15 mouse cellular contexts compared by ENCODE assay signal in the genomic region with DNA sequence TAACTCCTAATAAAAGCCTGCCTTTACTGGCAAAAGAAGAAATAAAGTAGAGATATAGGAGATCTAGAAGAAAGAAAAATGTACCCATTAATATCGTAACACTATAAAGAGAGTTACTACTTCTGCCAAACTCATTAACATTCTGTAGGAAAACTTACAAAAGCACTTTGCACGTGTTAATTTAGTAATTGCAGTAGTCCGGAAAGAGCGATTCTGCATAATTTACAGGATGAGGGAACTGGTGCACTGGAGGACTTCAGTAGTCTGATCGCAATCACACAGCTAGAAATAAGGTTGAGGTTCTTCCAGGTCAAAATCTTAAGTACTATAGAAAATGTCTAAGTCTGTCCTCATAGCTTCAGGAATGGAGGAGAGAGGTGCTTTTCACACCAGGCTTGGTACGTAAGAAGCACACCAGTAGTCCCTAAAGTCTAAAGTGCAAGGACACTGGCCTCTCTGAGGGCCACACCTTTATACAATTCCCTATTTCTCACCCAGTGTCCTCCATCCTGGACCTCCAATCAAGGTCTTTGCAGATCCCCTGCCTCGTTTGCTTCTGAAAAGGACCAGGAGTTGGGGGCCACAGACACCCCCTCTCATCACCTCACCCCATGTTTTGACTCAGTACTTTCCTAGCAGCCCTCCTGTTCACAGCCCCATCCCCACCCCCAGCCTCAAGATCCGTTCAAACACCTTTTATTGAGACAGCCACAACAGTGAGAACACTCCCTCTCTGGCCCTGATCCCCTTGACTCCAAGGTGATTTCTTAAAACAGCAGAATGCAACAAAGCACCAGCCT.
DNase-seq lines count a peak whose midpoint lies in the region; ATAC-seq lines count a peak whose summit lies in the region.
"Had no signal": no experiment of that assay in that cellular context is flagged by ENCODE, and none has a peak within 500 bp of the region (broad histone marks: within the 10 kb centered on the region; RNA-seq: fewer than 3 reads in every experiment).

No protein-coding gene starts in this region.

- WGBS in hindbrain, embryonic 15.5 days, result 51% methylated on average over 8 of the region's 8 CpGs
- WGBS in hindbrain, embryonic 10.5 days, result 65% methylated on average over 8 of the region's 8 CpGs
- WGBS in embryonic facial prominence, embryonic 14.5 days, result 58% methylated on average over 8 of the region's 8 CpGs
- WGBS in forebrain, embryonic 15.5 days, result 18% methylated on average over 8 of the region's 8 CpGs
- WGBS in midbrain, embryonic 13.5 days, result 60% methylated on average over 8 of the region's 8 CpGs

- ATAC-seq in hindbrain, embryonic 15.5 days (ENCODE audit: low FRiP score, low read depth), result peak; percentile 40; the same call in 1 of the 2 replicates
- ATAC-seq in embryonic facial prominence, embryonic 14.5 days (ENCODE audit: low read depth), result no peak; the same call in 1 of the 2 replicates
- peak; percentile 61 for ATAC-seq in forebrain, embryonic 15.5 days (replicated peaks)
- ATAC-seq in midbrain, embryonic 13.5 days, result peak; percentile 65; the same call in 1 of the 2 replicates

- H3K4me2 ChIP-seq in hindbrain, embryonic 15.5 days, result peak overlapping the region; percentile 39
- peak overlapping the region; percentile 31 for H3K4me2 ChIP-seq in embryonic facial prominence, embryonic 14.5 days (ENCODE audit: low read depth, low read length)
- peak overlapping the region; percentile 20; the same call in 1 of the 2 replicates for H3K4me2 ChIP-seq in forebrain, embryonic 15.5 days (replicated peaks)
- peak overlapping the region; percentile 28 for H3K4me2 ChIP-seq in midbrain, embryonic 13.5 days (replicated peaks)
- H3K4me2 ChIP-seq: liver, embryonic 11.5 days had no signal

- H3K9me3 ChIP-seq in hindbrain, embryonic 15.5 days, result no peaks in the 10 kb centered on the region
- no peaks in the 10 kb centered on the region for H3K9me3 ChIP-seq in hindbrain, embryonic 10.5 days
- H3K9me3 ChIP-seq in embryonic facial prominence, embryonic 14.5 days (ENCODE audit: control insufficient read depth, low read length), result no peaks in the 10 kb centered on the region
- H3K9me3 ChIP-seq in forebrain, embryonic 15.5 days, result no peaks in the 10 kb centered on the region
- H3K9me3 ChIP-seq in midbrain, embryonic 13.5 days, result no peaks in the 10 kb centered on the region
- H3K9me3 ChIP-seq: megakaryocyte, embryonic 14.5 days; neural tube, embryonic 13.5 days had no signal

- H3K4me3 ChIP-seq in hindbrain, embryonic 15.5 days, result no peak overlapping the region
- H3K4me3 ChIP-seq in hindbrain, embryonic 10.5 days, result no peak overlapping the region
- no peak overlapping the region for H3K4me3 ChIP-seq in embryonic facial prominence, embryonic 14.5 days (ENCODE audit: low read depth, low read length)
- no peak overlapping the region for H3K4me3 ChIP-seq in forebrain, embryonic 15.5 days
- H3K4me3 ChIP-seq in midbrain, embryonic 13.5 days (replicated peaks), result no peak overlapping the region
- H3K4me3 ChIP-seq: megakaryocyte, embryonic 14.5 days; neural tube, embryonic 13.5 days had no signal

- no peaks in the 10 kb centered on the region for H3K27me3 ChIP-seq in hindbrain, embryonic 15.5 days
- no peaks in the 10 kb centered on the region for H3K27me3 ChIP-seq in hindbrain, embryonic 10.5 days (ENCODE audit: insufficient read depth, poor library complexity, severe bottlenecking)
- no peaks in the 10 kb centered on the region for H3K27me3 ChIP-seq in embryonic facial prominence, embryonic 14.5 days (replicated peaks; ENCODE audit: control insufficient read depth, insufficient read depth, low read length)
- 0 out of 2 replicates have a peak, but pooled peaks cover 3% of the 10 kb centered on the region for H3K27me3 ChIP-seq in forebrain, embryonic 15.5 days
- H3K27me3 ChIP-seq in midbrain, embryonic 13.5 days, result no peaks in the 10 kb centered on the region
- H3K27me3 ChIP-seq: megakaryocyte, embryonic 14.5 days; neural tube, embryonic 13.5 days had no signal

- peaks cover 15% of the 10 kb centered on the region for H3K4me1 ChIP-seq in hindbrain, embryonic 15.5 days (replicated peaks)
- peaks cover 6% of the 10 kb centered on the region for H3K4me1 ChIP-seq in hindbrain, embryonic 10.5 days (replicated peaks)
- H3K4me1 ChIP-seq in embryonic facial prominence, embryonic 14.5 days (ENCODE audit: control insufficient read depth, insufficient read depth, low read length), result 0 out of 2 replicates have a peak, but pooled peaks cover 8% of the 10 kb centered on the region
- H3K4me1 ChIP-seq in forebrain, embryonic 15.5 days, result peaks cover 17% of the 10 kb centered on the region
- H3K4me1 ChIP-seq in midbrain, embryonic 13.5 days (replicated peaks), result peaks cover 15% of the 10 kb centered on the region
- H3K4me1 ChIP-seq: megakaryocyte, embryonic 14.5 days had no signal

- no peaks in the 10 kb centered on the region for H3K36me3 ChIP-seq in hindbrain, embryonic 15.5 days
- no peaks in the 10 kb centered on the region for H3K36me3 ChIP-seq in hindbrain, embryonic 10.5 days
- H3K36me3 ChIP-seq in embryonic facial prominence, embryonic 14.5 days (ENCODE audit: control insufficient read depth, insufficient read depth, low read length), result no peaks in the 10 kb centered on the region
- H3K36me3 ChIP-seq in forebrain, embryonic 15.5 days, result no peaks in the 10 kb centered on the region
- no peaks in the 10 kb centered on the region for H3K36me3 ChIP-seq in midbrain, embryonic 13.5 days
- H3K36me3 ChIP-seq: neural tube, embryonic 13.5 days had no signal

- H3K27ac ChIP-seq in hindbrain, embryonic 15.5 days (replicated peaks), result peak overlapping the region; percentile 31
- no peak overlapping the region for H3K27ac ChIP-seq in hindbrain, embryonic 10.5 days
- no peak overlapping the region for H3K27ac ChIP-seq in embryonic facial prominence, embryonic 14.5 days (replicated peaks; ENCODE audit: low read depth, low read length)
- no peak overlapping the region for H3K27ac ChIP-seq in forebrain, embryonic 15.5 days (replicated peaks)
- H3K27ac ChIP-seq in midbrain, embryonic 13.5 days, result no peak overlapping the region
- H3K27ac ChIP-seq: left cerebral cortex, adult 2 months; stomach, postnatal 0 days had no signal

- H3K9ac ChIP-seq in hindbrain, embryonic 15.5 days, result no peak overlapping the region
- H3K9ac ChIP-seq in embryonic facial prominence, embryonic 14.5 days (ENCODE audit: low read depth, low read length), result no peak overlapping the region
- no peak overlapping the region for H3K9ac ChIP-seq in forebrain, embryonic 15.5 days (replicated peaks)
- H3K9ac ChIP-seq in midbrain, embryonic 13.5 days (replicated peaks), result no peak overlapping the region
- H3K9ac ChIP-seq: neural tube, embryonic 13.5 days had no signal

- no peak for DNase-seq in hindbrain, embryonic 10.5 days (ENCODE audit: low spot score)
- DNase-seq in embryonic facial prominence, embryonic 14.5 days (ENCODE audit: low spot score), result no peak
- no peak for DNase-seq in ovary, postnatal 14 days (ENCODE audit: low spot score)
- DNase-seq in layer of hippocampus, postnatal 10 days (ENCODE audit: low spot score in 2 of 2), result no peak
- DNase-seq: adrenal gland, adult 8-10 months; cerebellum, postnatal 25 days; spleen, adult 18-20 months had no signal
